Mouse (Mus musculus) intestine, embryonic 16.5 days (tissue): ENCODE measurements around the gene Becn1. TPM values are rescaled to one million over a fixed set of nuclear protein-coding genes. Genes with fewer than 3 reads are reported as not detected.

Experiments used
- ATAC-seq: fragments of 200-750 bp; cut with Nextera tagmentation; 2 replicates; pipeline ENCODE4 v1.8.0; 2017; ENCODE audit warnings: moderate TSS enrichment, moderate library complexity
- H3K27ac ChIP-seq: fragments of 300-500 bp; sonication (generic); 2 replicates; pipeline ENCODE4 v1.5.1; 2014; ENCODE audit warnings: mild to moderate bottlenecking, low read length
- H3K27me3 ChIP-seq: fragments of 300-500 bp; sonication (generic); replicated peaks from 2 replicates; pipeline ENCODE4 v1.6.1; 2014; ENCODE audit warnings: low read length, control low read depth, mixed read lengths; ENCODE audit not compliant: control insufficient read depth, insufficient read depth
- H3K36me3 ChIP-seq: fragments of 300-500 bp; sonication (generic); 2 replicates; pipeline ENCODE4 v1.6.1; 2014; ENCODE audit warnings: low read length, control low read depth; ENCODE audit not compliant: control insufficient read depth, insufficient read depth
- H3K4me1 ChIP-seq: fragments of 300-500 bp; sonication (generic); 2 replicates; pipeline ENCODE4 v1.6.1; 2014; ENCODE audit warnings: low read length, control low read depth, mixed read lengths; ENCODE audit not compliant: control insufficient read depth, insufficient read depth
- H3K4me2 ChIP-seq: fragments of 300-500 bp; sonication (generic); 2 replicates; pipeline ENCODE4 v1.6.1; 2014; ENCODE audit warnings: low read depth, low read length, control low read depth
- H3K4me3 ChIP-seq: fragments of 300-500 bp; sonication (generic); 2 replicates; pipeline ENCODE4 v1.5.1; 2014; ENCODE audit warnings: mild to moderate bottlenecking, low read length
- H3K9ac ChIP-seq: fragments of 300-500 bp; sonication (generic); 2 replicates; pipeline ENCODE4 v1.6.1; 2014; ENCODE audit warnings: low read depth, low read length
- H3K9me3 ChIP-seq: fragments of 300-500 bp; sonication (generic); 2 replicates; pipeline ENCODE4 v1.6.1; 2016; ENCODE audit warnings: low read length, control low read depth; ENCODE audit not compliant: control insufficient read depth
- WGBS: fragments of 180-500 bp; shearing (Covaris S2); extraction: QIAGEN DNeasy Blood & Tissue Kit; methylation state at CpG from one replicate; pipeline ENCODE4 v1.1.7; 2014; 5-methylcytosine and 5-hydroxymethylcytosine counted together
- polyA plus RNA-seq: library from polyadenylated mRNA; unstranded; fragments of >200 nt; fragmentation: Nextera tagmentation; extraction: Ambion mirVana; gene quantifications from 2 replicates; pipeline ENCODE4 v1.2.1, GENCODE M21; 2015

Becn1 gene
- polyA plus RNA-seq = 136 and 145 TPM in 2 replicates

- Histone ChIP-seq H3K4me3 (peak within 1 kb of the TSS; percentile 90), H3K27me3 (no peaks in the 10 kb centered on the region), H3K27ac (peak within 1 kb of the TSS; percentile 43; the same call in 1 of the 2 replicates), H3K4me2 (peak within 1 kb of the TSS; percentile 85), H3K36me3 (0 out of 2 replicates have a peak, but pooled peaks cover 3% of the 10 kb centered on the region), H3K9ac (peak within 1 kb of the TSS; percentile 87), H3K9me3 (no peaks in the 10 kb centered on the region), H3K4me1 (peaks cover 13% of the 10 kb centered on the region; the same call in 1 of the 2 replicates)
- WGBS = 5% methylated on average over 39 of the region's 39 CpGs
- ATAC-seq = peak; percentile 96
These were observed at the start of gene Becn1 for GRCm38 (mm10) chr11:101302004-101302798. Gene Becn1 (minus strand): TSS chr11:101302286.

- no peak overlapping the region for H3K9ac ChIP-seq
- H3K27me3 ChIP-seq = no peaks in the 10 kb centered on the region
- no peaks in the 10 kb centered on the region for H3K9me3 ChIP-seq
- H3K36me3 ChIP-seq = no peaks in the 10 kb centered on the region
- peak; percentile 39 for ATAC-seq
- H3K4me3 ChIP-seq = no peak overlapping the region
- no peak overlapping the region for H3K27ac ChIP-seq
- peaks cover 7% of the 10 kb centered on the region for H3K4me1 ChIP-seq
- H3K4me2 ChIP-seq = no peak overlapping the region
- 55% methylated on average over 3 of the region's 3 CpGs for WGBS
These were observed 49.6 kb upstream of the Becn1 start for GRCm38 (mm10) chr11:101351721-101352111.

DNA sequence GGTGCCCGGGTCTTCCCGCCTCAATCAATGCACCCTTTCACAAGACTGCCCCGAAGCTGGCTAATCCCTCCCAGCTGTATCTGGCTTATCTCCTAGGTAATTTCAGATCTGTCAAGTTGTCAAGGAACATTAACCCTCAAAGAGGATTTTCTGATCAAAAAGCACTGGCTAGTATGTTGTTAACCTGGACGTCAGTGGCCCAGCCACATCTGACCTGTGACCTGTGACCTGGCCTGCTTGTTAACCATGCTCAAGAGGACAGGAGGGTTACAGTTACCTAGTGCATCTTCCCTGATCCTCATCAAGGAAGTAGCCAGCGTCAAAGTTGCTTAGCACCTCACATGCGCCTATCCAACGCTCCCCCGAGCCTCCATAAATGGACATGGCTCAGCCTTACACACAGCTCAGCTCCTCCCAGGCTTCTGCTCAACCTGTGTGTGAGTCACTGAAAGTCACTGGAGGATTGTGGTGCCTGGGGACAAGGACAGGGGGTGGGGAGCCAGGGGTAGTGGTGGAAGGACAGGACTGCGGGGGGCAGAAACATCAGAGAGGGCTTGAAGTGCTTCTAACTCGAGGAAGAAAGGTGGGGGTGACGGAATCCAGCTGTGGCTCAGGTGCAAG is 49.1 kb upstream of the Becn1 start:
- no peak overlapping the region for H3K9ac ChIP-seq
- no peaks in the 10 kb centered on the region for H3K27me3 ChIP-seq
- no peaks in the 10 kb centered on the region for H3K9me3 ChIP-seq
- peaks cover 7% of the 10 kb centered on the region for H3K4me1 ChIP-seq
- no peak overlapping the region for H3K4me2 ChIP-seq
- no peak overlapping the region for H3K4me3 ChIP-seq
- H3K27ac ChIP-seq = no peak overlapping the region
- no peaks in the 10 kb centered on the region for H3K36me3 ChIP-seq
- 46% methylated on average over 11 of the region's 11 CpGs for WGBS
- ATAC-seq = peak; percentile 70

GRCm38 (mm10) chr11:101349216-101349615 is 47.1 kb upstream of the Becn1 start:
- ATAC-seq = no peak
- Histone ChIP-seq H3K4me2 (no peak overlapping the region), H3K27me3 (no peaks in the 10 kb centered on the region), H3K9me3 (no peaks in the 10 kb centered on the region), H3K4me1 (peaks cover 7% of the 10 kb centered on the region), H3K27ac (no peak overlapping the region), H3K9ac (no peak overlapping the region), H3K36me3 (no peaks in the 10 kb centered on the region), H3K4me3 (no peak overlapping the region)
- 68% methylated on average over 3 of the region's 3 CpGs for WGBS

- no peaks in the 10 kb centered on the region for H3K9me3 ChIP-seq
- no peak for ATAC-seq
- peaks cover 7% of the 10 kb centered on the region for H3K4me1 ChIP-seq
- no peak overlapping the region for H3K4me3 ChIP-seq
- H3K9ac ChIP-seq = no peak overlapping the region
- no peak overlapping the region for H3K4me2 ChIP-seq
- H3K27me3 ChIP-seq = no peaks in the 10 kb centered on the region
- H3K27ac ChIP-seq = no peak overlapping the region
- 61% methylated on average over 7 of the region's 7 CpGs for WGBS
- H3K36me3 ChIP-seq = no peaks in the 10 kb centered on the region
These were observed 46.7 kb upstream of the Becn1 start for GRCm38 (mm10) chr11:101348774-101349173.

GRCm38 (mm10) chr11:101347083-101347775 is 45.1 kb upstream of the Becn1 start:
- Histone ChIP-seq H3K27ac (no peak overlapping the region), H3K4me1 (peaks cover 7% of the 10 kb centered on the region), H3K36me3 (no peaks in the 10 kb centered on the region), H3K27me3 (no peaks in the 10 kb centered on the region), H3K9ac (no peak overlapping the region), H3K4me2 (no peak overlapping the region), H3K4me3 (no peak overlapping the region), H3K9me3 (no peaks in the 10 kb centered on the region)
- ATAC-seq = no peak
- 76% methylated on average over 10 of the region's 10 CpGs for WGBS

DNA sequence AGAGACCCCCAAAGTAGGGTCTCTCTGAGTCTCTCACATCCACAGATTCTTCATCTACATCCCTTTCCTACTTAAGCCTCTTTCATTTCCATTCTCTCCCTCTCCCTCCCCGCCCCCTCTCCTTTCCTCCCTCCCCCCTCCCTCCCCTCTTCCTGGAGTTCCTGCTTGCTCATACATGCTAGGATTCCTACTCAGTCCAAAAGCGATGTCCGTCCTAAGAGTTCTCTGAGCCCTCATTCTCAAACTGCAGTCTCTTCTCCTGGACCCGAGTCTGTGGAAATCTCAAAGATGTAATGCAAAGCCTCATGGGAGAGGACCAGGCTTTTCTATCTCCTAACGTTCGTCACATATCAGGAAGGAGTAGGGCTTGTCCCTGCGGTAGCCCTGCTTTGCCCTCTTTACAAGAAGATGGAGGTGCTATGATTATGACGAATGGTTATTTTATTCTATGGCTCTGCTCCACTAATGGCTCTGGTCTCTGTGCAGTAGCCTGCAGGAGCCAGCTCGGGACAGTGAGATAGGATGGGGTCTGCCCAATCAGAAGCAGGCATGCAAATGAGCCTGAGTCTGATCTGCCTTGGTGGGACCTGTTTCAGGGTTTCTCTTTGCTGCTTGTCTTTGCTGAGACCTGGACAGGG is 36.2 kb upstream of the Becn1 start:
- peak overlapping the region; percentile 5; the same call in 1 of the 2 replicates for H3K9ac ChIP-seq
- peaks cover 10% of the 10 kb centered on the region for H3K4me1 ChIP-seq
- 1% methylated on average over 9 of the region's 9 CpGs for WGBS
- H3K27ac ChIP-seq = peak overlapping the region; percentile 73
- H3K4me2 ChIP-seq = peak overlapping the region; percentile 55
- peak overlapping the region; percentile 20 for H3K4me3 ChIP-seq
- peak; percentile 88 for ATAC-seq
- H3K9me3 ChIP-seq = no peaks in the 10 kb centered on the region
- H3K36me3 ChIP-seq = no peaks in the 10 kb centered on the region
- no peaks in the 10 kb centered on the region for H3K27me3 ChIP-seq

DNA sequence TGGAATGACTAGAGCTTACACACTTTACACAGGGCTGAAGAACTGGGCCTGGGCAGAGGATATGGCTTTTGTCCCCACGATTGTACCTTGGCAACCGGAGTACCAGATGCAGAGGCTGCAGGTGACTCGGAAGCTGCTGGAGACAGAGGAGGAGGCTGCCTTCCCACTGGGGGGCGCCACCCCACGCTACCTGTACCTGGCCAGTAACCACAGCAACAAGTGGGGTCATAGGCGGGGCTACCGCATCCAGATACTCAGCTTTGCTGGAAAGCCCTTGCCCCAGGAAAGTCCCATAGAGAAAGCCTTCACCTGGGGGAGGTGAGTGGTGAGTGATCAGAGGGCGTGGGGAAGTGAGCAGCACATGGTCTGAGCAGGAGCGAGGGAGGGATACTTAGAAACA is 33.6 kb upstream of the Becn1 start:
- no peak overlapping the region for H3K27ac ChIP-seq
- H3K9me3 ChIP-seq = no peaks in the 10 kb centered on the region
- 80% methylated on average over 9 of the region's 9 CpGs for WGBS
- H3K4me1 ChIP-seq = peaks cover 10% of the 10 kb centered on the region
- ATAC-seq = no peak
- H3K4me2 ChIP-seq = no peak overlapping the region
- H3K27me3 ChIP-seq = no peaks in the 10 kb centered on the region
- H3K4me3 ChIP-seq = no peak overlapping the region
- no peak overlapping the region for H3K9ac ChIP-seq
- H3K36me3 ChIP-seq = no peaks in the 10 kb centered on the region

DNA sequence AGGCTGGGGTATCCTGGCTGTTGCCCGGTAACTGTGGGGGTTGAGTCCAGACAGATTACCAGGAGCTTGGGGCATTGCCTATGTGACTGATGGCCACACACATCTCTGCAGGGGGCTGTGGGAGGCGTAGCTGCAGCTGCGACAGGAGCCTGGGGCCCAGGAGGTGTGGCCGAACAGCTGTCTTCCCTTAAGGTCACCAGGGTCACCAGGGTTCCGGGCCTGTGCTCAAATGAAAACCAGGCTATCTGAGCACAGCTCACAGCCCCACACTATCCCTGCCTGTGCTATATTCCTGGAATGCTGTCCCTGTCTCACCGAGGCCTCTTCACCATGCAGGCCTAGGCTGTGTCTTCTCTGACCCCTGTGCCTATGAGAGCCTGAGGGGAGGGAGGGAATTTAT is 32.4 kb upstream of the Becn1 start:
- H3K27ac ChIP-seq = no peak overlapping the region
- no peak for ATAC-seq
- peaks cover 10% of the 10 kb centered on the region for H3K4me1 ChIP-seq
- H3K36me3 ChIP-seq = no peaks in the 10 kb centered on the region
- peak overlapping the region; percentile 17; the same call in 1 of the 2 replicates for H3K4me3 ChIP-seq
- no peak overlapping the region for H3K4me2 ChIP-seq
- no peak overlapping the region for H3K9ac ChIP-seq
- no peaks in the 10 kb centered on the region for H3K9me3 ChIP-seq
- WGBS = 39% methylated on average over 6 of the region's 6 CpGs
- H3K27me3 ChIP-seq = no peaks in the 10 kb centered on the region
